Mouse (Mus musculus) kidney, embryonic 15.5 days (tissue): ENCODE data around the gene Zfp704. TPM values are rescaled to one million over a fixed set of nuclear protein-coding genes. Genes with fewer than 3 reads are reported as not detected.

ENCODE experiments used
- ATAC-seq: fragments of 200-750 bp; cut with Nextera tagmentation; replicated peaks from 2 replicates; pipeline ENCODE4 v1.8.0; 2017; ENCODE audit warnings: moderate TSS enrichment; ENCODE audit not compliant: low FRiP score
- H3K27ac ChIP-seq: fragments of 300-500 bp; sonication (generic); 2 replicates; pipeline ENCODE4 v1.5.1; 2015; ENCODE audit warnings: mild to moderate bottlenecking, inconsistent platforms
- H3K27me3 ChIP-seq: fragments of 300-500 bp; sonication (generic); 2 replicates; pipeline ENCODE4 v1.6.1; 2015; ENCODE audit warnings: inconsistent platforms
- H3K36me3 ChIP-seq: fragments of 300-500 bp; sonication (generic); 2 replicates; pipeline ENCODE4 v1.6.1; 2015; ENCODE audit warnings: inconsistent platforms
- H3K4me1 ChIP-seq: fragments of 300-500 bp; sonication (generic); 2 replicates; pipeline ENCODE4 v1.6.1; 2015; ENCODE audit warnings: inconsistent platforms
- H3K4me2 ChIP-seq: fragments of 300-500 bp; sonication (generic); 2 replicates; pipeline ENCODE4 v1.6.1; 2015; ENCODE audit warnings: moderate library complexity, mild to moderate bottlenecking, inconsistent platforms
- H3K4me3 ChIP-seq: fragments of 300-500 bp; sonication (generic); replicated peaks from 2 replicates; pipeline ENCODE4 v1.5.1; 2015; ENCODE audit warnings: mild to moderate bottlenecking, inconsistent platforms
- H3K9ac ChIP-seq: fragments of 300-500 bp; sonication (generic); 2 replicates; pipeline ENCODE4 v1.6.1; 2015; ENCODE audit warnings: mild to moderate bottlenecking, inconsistent platforms
- H3K9me3 ChIP-seq: fragments of 300-500 bp; sonication (generic); replicated peaks from 2 replicates; pipeline ENCODE4 v1.6.1; 2016; ENCODE audit warnings: inconsistent platforms
- WGBS: fragments of 180-500 bp; shearing (Covaris S2); methylation state at CpG from one replicate; pipeline ENCODE4 v1.1.7; 2015; ENCODE audit warnings: mixed read lengths; 5-methylcytosine and 5-hydroxymethylcytosine counted together
- polyA plus RNA-seq: library from polyadenylated mRNA; unstranded; fragments of >200 nt; fragmentation: Nextera tagmentation; extraction: Ambion mirVana; gene quantifications from 2 replicates; pipeline ENCODE4 v1.2.1, GENCODE M21; 2015

The Zfp704 gene
- polyA plus RNA-seq, 1 experiment from 2014 or later = 12.1 TPM

- Histone ChIP-seq H3K4me3 (no peak overlapping the region), H3K4me1 (no peaks in the 10 kb centered on the region), H3K27me3 (no peaks in the 10 kb centered on the region), H3K9ac (no peak overlapping the region), H3K36me3 (no peaks in the 10 kb centered on the region), H3K27ac (no peak overlapping the region), H3K9me3 (no peaks in the 10 kb centered on the region), H3K4me2 (no peak overlapping the region)
- 89% methylated on average over 6 of the region's 6 CpGs for WGBS
- ATAC-seq = no peak
Measured at GRCm38 (mm10) chr3:9424637-9425036, 185.2 kb downstream of the Zfp704 start.

GRCm38 (mm10) chr3:9423669-9424068, 186.2 kb downstream of the Zfp704 start:
- Histone ChIP-seq H3K4me1 (no peaks in the 10 kb centered on the region), H3K9ac (no peak overlapping the region), H3K36me3 (no peaks in the 10 kb centered on the region), H3K27ac (no peak overlapping the region), H3K4me3 (no peak overlapping the region), H3K4me2 (no peak overlapping the region), H3K27me3 (no peaks in the 10 kb centered on the region), H3K9me3 (no peaks in the 10 kb centered on the region)
- 88% methylated on average over 6 of the region's 6 CpGs for WGBS
- ATAC-seq = no peak

DNA sequence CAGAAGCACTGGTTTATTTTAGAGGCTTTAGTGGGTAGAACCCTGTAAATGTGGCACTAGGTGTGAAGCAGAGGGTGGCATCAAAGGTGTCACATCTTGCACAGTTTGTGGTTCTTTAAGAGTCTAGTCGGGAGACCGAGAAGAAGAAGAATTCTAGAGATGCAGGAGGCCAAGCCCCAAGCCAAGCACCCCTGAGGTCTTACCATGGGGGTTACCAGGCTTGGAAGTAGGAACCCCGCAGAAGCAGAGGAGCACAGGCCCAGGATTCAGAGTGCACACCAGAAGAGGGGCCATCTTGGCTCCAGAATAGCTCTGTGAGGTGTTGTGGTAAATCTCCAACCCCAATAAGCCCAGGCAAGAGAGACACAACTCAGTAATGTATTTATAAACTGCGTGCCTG, 201.0 kb downstream of the Zfp704 start:
- Histone ChIP-seq H3K4me2 (no peak overlapping the region), H3K27me3 (no peaks in the 10 kb centered on the region), H3K36me3 (no peaks in the 10 kb centered on the region), H3K4me3 (no peak overlapping the region), H3K9me3 (no peaks in the 10 kb centered on the region; the same call in 1 of the 2 replicates), H3K27ac (no peak overlapping the region), H3K9ac (no peak overlapping the region), H3K4me1 (peaks cover 20% of the 10 kb centered on the region)
- ATAC-seq = no peak
- WGBS = 82% methylated on average over 4 of the region's 4 CpGs

DNA sequence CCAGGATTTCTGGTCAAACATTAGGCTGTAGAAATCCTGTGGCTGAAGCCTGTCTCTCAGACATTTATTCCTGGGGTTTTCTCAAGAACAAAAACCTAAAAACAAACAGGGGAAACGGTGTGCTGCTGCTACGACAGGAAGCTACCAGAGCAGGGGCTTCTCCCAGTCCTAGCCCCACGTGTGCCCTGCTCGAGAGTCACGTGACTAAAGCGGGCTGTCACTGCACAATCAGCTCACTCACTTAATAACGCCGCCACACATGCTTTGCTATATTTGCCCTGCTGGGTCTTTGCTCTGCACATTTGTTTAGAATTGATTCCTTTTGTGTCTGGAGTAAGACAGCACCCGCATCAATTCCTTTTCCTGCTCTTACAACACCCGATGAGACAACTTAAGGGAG, 202.1 kb downstream of the Zfp704 start:
- no peak overlapping the region for H3K4me3 ChIP-seq
- H3K4me2 ChIP-seq = no peak overlapping the region
- H3K9ac ChIP-seq = no peak overlapping the region
- no peaks in the 10 kb centered on the region for H3K27me3 ChIP-seq
- 80% methylated on average over 10 of the region's 10 CpGs for WGBS
- no peaks in the 10 kb centered on the region for H3K36me3 ChIP-seq
- no peak overlapping the region for H3K27ac ChIP-seq
- peaks cover 28% of the 10 kb centered on the region for H3K4me1 ChIP-seq
- ATAC-seq = no peak
- H3K9me3 ChIP-seq = no peaks in the 10 kb centered on the region; the same call in 1 of the 2 replicates

DNA sequence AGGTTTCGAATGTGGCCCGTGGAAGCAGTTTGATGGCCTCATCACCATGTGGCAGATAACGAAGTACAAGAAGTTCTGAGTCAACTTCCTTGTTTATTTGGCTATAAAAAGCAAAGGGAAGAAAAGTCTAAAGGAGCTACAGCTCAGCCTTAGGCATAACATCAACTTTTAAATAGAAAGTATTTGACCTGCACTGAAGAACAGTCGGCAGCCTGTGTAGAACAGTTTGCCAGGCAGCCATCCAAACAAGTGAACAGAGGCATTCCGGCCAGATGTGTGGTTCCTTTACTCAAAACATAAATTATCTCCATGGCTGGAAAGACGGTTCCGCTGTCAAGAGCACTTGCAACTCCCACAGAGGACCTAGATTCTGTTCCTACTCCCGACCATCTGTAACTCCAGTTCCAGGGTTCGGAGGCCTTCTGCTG, 202.8 kb downstream of the Zfp704 start:
- Histone ChIP-seq H3K9me3 (no peaks in the 10 kb centered on the region), H3K27ac (0 out of 2 replicates have a peak overlapping the region, but pooled peaks have one; percentile 33), H3K4me3 (no peak overlapping the region), H3K4me1 (peaks cover 33% of the 10 kb centered on the region), H3K36me3 (no peaks in the 10 kb centered on the region), H3K4me2 (no peak overlapping the region), H3K9ac (no peak overlapping the region), H3K27me3 (no peaks in the 10 kb centered on the region)
- WGBS = 20% methylated on average over 9 of the region's 9 CpGs
- ATAC-seq = no peak

DNA sequence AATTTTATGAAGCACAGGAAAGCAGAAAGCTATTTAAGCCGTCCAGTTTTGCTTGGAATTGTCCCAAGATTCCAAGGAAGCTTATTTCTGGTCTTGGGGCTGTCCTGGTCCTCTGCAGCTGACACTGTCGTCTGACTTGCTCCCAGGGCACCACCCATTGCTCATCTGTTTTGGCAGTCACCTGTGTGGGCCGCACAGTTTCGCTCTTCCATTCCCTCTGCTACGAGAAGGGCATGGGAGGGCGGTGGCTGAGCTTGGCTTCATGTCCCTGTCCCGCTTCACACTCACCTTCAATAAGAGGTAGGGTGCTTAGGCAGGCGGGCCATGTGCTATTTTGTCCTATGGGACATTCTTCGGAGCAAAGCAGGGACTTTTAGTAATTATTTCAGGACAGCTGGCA, 204.5 kb downstream of the Zfp704 start:
- WGBS = 65% methylated on average over 9 of the region's 9 CpGs
- H3K4me1 ChIP-seq = peaks cover 42% of the 10 kb centered on the region
- no peak for ATAC-seq

DNA sequence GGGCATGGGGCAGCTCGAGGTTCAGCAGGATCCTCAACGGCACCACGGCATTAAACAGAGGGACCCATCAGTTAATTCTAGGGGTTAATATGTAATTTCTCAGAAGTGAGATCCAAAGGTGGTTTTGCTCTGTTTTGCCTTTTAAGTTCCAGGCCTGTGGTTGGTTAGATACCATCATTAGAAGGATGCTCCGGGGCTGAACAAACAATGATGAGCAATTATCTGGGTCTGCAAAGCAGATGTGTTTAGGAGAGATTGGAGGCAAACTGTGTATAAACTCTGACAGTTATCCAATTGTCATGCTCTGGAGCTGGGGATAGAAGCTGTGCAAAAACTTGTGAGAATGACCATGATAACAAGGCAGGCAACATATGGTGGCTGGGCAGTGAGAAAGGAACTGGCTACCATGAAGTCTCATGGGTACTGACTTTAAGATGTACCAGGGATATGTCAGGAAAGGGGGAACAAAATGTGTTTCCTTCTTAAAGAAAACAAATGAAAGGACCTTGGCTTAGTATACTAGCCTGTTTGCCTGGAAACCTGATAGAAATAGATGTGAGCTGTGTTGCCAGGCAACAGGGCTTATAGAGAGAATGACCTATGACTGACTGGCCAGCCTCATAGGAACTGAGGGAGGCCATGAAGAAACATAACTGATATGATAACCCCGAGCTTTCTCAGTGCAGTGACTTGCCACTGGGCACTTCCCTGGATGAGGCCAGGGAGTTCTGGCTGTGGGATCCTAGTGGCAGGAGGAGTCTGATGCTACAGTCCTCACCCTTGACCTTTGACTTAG, 206.4 kb downstream of the Zfp704 start:
- H3K9me3 ChIP-seq = no peaks in the 10 kb centered on the region
- H3K27me3 ChIP-seq = no peaks in the 10 kb centered on the region
- no peaks in the 10 kb centered on the region for H3K36me3 ChIP-seq
- H3K9ac ChIP-seq = no peak overlapping the region
- WGBS = 65% methylated on average over 5 of the region's 5 CpGs
- no peak overlapping the region for H3K4me3 ChIP-seq
- no peak for ATAC-seq
- H3K4me2 ChIP-seq = no peak overlapping the region
- H3K27ac ChIP-seq = 0 out of 2 replicates have a peak overlapping the region, but pooled peaks have one; percentile 11
- peaks cover 43% of the 10 kb centered on the region for H3K4me1 ChIP-seq

More for the DNA sequence above, 204.5 kb downstream of the Zfp704 start:
- H3K27me3 ChIP-seq = no peaks in the 10 kb centered on the region
- H3K27ac ChIP-seq = no peak overlapping the region
- H3K4me3 ChIP-seq = no peak overlapping the region
- H3K9ac ChIP-seq = no peak overlapping the region
- H3K36me3 ChIP-seq = no peaks in the 10 kb centered on the region
- no peaks in the 10 kb centered on the region for H3K9me3 ChIP-seq
- no peak overlapping the region for H3K4me2 ChIP-seq

DNA sequence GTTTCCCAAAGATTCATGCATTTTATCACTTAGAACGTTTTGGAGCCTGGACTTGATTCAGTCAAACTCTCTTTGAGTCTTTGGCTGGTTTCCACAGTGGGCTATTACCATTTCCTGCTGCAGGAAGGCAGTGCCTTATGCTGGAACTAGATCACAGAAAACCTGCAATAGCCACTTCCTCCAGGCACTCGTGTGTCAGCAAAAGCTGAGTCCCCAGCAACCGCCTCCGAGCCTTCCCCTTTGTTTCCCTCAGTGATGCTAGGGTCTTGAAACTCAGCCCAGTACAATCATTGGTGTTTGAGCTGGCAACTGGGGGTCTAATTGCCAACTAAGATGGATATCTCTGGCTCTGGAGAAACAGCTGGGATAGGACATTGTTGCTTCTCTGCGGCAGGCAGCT, 207.0 kb downstream of the Zfp704 start:
- Histone ChIP-seq H3K4me1 (peaks cover 43% of the 10 kb centered on the region), H3K36me3 (no peaks in the 10 kb centered on the region), H3K9me3 (no peaks in the 10 kb centered on the region), H3K4me2 (no peak overlapping the region), H3K27me3 (no peaks in the 10 kb centered on the region), H3K9ac (no peak overlapping the region), H3K27ac (peak overlapping the region; percentile 11; the same call in 1 of the 2 replicates), H3K4me3 (no peak overlapping the region)
- 0 out of 2 replicates have a peak, but pooled peaks have one; percentile 25 for ATAC-seq
- WGBS = 40% methylated on average over 5 of the region's 5 CpGs

DNA sequence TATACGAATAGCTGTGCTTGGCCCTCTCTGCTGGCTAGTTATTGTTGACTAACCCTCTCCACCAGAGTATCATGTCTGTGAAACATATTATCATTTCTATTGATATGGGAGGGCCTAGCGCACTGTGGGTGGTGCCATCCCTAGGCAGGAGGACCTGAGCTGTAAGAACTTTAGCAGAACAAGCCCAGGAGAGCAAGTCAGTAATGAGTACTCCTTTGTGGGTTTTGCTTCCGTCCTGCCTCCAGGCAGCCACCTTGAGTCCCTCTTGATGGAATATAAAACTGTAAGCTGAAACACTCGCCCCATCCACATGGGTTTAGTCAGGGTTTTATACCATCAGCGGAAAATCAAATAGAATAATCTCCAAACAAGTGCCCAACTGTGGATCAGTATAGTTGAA, 207.5 kb downstream of the Zfp704 start:
- WGBS = 84% methylated on average over 5 of the region's 5 CpGs

GRCm38 (mm10) chr3:9401685-9402084, 208.2 kb downstream of the Zfp704 start:
- Histone ChIP-seq H3K4me3 (no peak overlapping the region), H3K9ac (no peak overlapping the region), H3K9me3 (no peaks in the 10 kb centered on the region), H3K4me1 (peaks cover 34% of the 10 kb centered on the region), H3K27ac (no peak overlapping the region), H3K4me2 (no peak overlapping the region), H3K27me3 (no peaks in the 10 kb centered on the region), H3K36me3 (no peaks in the 10 kb centered on the region)
- 56% methylated on average over 6 of the region's 6 CpGs for WGBS
- no peak for ATAC-seq

More for the DNA sequence above, 207.5 kb downstream of the Zfp704 start:
- Histone ChIP-seq H3K27me3 (no peaks in the 10 kb centered on the region), H3K9me3 (no peaks in the 10 kb centered on the region), H3K27ac (no peak overlapping the region; the same call in 1 of the 2 replicates), H3K36me3 (no peaks in the 10 kb centered on the region), H3K4me1 (peaks cover 41% of the 10 kb centered on the region), H3K4me3 (no peak overlapping the region), H3K9ac (no peak overlapping the region), H3K4me2 (no peak overlapping the region)
- ATAC-seq = no peak

GRCm38 (mm10) chr3:9400886-9401221, 209.0 kb downstream of the Zfp704 start:
- 66% methylated on average over 3 of the region's 3 CpGs for WGBS
- no peak overlapping the region for H3K27ac ChIP-seq
- H3K4me1 ChIP-seq = peaks cover 27% of the 10 kb centered on the region

GRCm38 (mm10) chr3:9400201-9400885, 209.5 kb downstream of the Zfp704 start:
- Histone ChIP-seq H3K9me3 (no peaks in the 10 kb centered on the region), H3K4me1 (peaks cover 24% of the 10 kb centered on the region), H3K4me2 (no peak overlapping the region), H3K27me3 (no peaks in the 10 kb centered on the region), H3K36me3 (no peaks in the 10 kb centered on the region), H3K9ac (no peak overlapping the region), H3K4me3 (no peak overlapping the region), H3K27ac (no peak overlapping the region)
- 51% methylated on average over 3 of the region's 3 CpGs for WGBS
- ATAC-seq = no peak

More at GRCm38 (mm10) chr3:9400886-9401221, 209.0 kb downstream of the Zfp704 start:
- H3K27me3 ChIP-seq = no peaks in the 10 kb centered on the region
- ATAC-seq = no peak
- no peak overlapping the region for H3K9ac ChIP-seq
- H3K4me2 ChIP-seq = no peak overlapping the region
- no peaks in the 10 kb centered on the region for H3K9me3 ChIP-seq
- H3K36me3 ChIP-seq = no peaks in the 10 kb centered on the region
- H3K4me3 ChIP-seq = no peak overlapping the region
